Mouse (Mus musculus) left cerebral cortex, postnatal 25 days (tissue): ENCODE measurements at regions not wholly inside any gene's neighbourhood (a gene's known extent, or its start where the extent isn't known, plus 50 kb on each side); places are given as distances from the start of the nearest gene placed in this dataset.

Experiments used
- DNase-seq, 2 experiments: peaks; one replicate each; pipeline ENCODE4 v3.0.0; 2022; ENCODE audit warnings: low spot score in 2 of 2, mixed read lengths in 1 of 2
- intact Hi-C: fragments of 180-260 bp; cut with DNase I; formaldehyde crosslinking; loops from one replicate; pipeline ENCODE4 v1.15.1; 2025

DNA sequence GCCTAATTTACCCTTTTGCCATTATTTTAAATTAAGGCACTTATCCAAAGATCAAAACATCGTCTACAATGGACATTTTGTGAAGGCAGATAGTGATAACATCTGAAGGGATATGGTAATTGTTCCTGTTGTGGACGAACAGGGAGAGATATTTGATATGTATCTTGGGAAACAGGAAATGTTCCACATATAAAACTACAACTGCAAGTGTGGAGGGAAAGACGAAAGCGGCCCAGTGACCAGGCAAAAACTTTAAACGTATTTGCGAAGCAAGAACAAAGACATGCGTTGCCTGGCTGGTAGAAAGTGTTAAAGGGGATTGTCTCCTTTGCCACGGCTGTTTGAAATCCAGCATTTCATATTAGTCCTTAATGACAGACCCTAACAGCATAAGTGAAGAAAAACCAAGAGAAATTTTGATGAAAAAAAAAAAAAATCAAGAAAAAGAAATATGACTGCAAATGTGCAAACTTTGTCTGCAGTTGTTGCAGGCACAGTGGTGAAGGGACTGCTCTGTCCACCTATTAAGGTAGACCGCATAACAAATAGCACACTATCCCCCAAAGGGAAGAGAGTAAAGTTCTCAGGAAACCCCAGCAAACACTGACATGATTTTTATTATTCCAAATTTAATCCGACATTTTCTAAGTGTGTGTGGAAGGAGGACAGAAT, 431.2 kb upstream of the Ccnh start:
- DNase-seq: no peak
- intact Hi-C loops: loop anchor here (1.0 to 10.0 kb wide), 10 partner anchors 146 to 1853 kb away; partner anchors contain the start of gene Tmem161b

- peak; percentile 89 to 98 for DNase-seq
- intact Hi-C loops: loop anchor here (1.0 to 10.0 kb wide), 10 partner anchors 146 to 1854 kb away; partner anchors contain the start of gene Tmem161b
These were observed 430.7 kb upstream of the Ccnh start for GRCm38 (mm10) chr13:84758568-84758900.

DNA sequence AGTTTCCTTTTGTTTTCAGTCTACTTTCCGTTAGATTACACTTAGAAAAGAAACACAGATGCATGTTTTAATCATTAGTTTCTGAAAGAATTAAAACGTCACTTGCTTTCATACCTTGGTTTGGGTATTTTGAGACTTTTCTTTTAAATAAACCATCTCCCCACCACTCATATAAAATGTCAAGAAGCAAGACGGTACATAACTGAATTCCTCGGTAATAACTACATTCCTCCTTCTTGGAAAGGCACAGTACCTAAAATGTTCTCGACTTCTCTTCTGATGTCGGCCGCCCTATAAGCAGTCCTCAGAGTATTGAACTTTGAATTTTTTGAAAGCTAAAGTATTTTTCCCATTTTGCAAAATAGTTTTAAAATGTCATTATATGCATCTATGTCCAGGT, 430.1 kb upstream of the Ccnh start:
- intact Hi-C loops: loop anchor here (2.0 to 10.0 kb wide), 9 partner anchors 147 to 1854 kb away; partner anchors contain the start of gene Tmem161b

DNA sequence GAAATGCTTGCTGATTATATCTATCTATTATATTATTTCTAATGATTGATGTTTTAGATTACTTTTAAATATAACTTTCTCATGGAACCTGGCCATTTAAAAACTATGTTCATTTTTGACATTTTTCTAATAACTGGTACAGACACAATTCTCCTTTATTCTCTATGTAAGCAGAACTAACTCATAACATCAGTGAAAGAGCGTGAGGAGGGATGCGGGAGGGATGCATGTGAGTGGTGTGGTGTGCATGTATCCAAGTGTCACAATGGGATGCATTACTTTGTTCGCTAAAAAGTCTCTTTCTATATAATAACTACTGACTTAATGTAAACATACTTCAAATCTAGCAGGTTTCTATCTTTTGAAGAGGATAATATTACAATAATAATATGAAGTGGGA, 428.7 kb upstream of the Ccnh start:
- intact Hi-C loops: loop anchor here (10.0 kb wide), 1 partner anchor 404 kb away; no protein-coding TSS in a partner anchor
- no peak for DNase-seq

More for the DNA sequence above, 430.1 kb upstream of the Ccnh start:
- no peak for DNase-seq

DNA sequence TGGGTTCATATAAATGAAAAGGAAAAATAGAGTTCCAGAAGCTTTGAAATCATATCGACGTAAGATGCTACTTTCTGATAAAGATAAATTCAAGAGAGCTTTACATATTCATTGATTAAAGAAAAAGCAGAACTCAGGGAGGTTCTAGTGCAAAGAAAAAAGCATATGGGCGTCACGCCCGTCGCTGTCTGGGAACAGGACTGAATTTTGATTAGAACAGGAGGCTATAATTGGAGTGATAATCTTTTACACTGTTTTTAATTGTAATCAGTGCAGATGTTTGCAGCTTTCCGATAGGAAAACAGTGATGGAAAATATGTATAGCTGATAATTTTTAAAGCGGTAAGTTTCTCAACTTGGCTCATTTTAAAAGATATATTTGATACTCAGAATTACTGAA, 428.2 kb upstream of the Ccnh start:
- intact Hi-C loops: loop anchor here (10.0 kb wide), 1 partner anchor 404 kb away; no protein-coding TSS in a partner anchor
- DNase-seq: peak in 1 of 2 experiments; percentile 78

GRCm38 (mm10) chr13:84761821-84762220, 427.4 kb upstream of the Ccnh start:
- DNase-seq: no peak
- intact Hi-C loops: loop anchor here (10.0 kb wide), 1 partner anchor 403 kb away; no protein-coding TSS in a partner anchor

GRCm38 (mm10) chr13:84763916-84764315, 425.3 kb upstream of the Ccnh start:
- intact Hi-C loops: loop anchor here (10.0 kb wide), 1 partner anchor 401 kb away; no protein-coding TSS in a partner anchor
- DNase-seq: no peak

GRCm38 (mm10) chr13:84771956-84772355, 417.3 kb upstream of the Ccnh start:
- no peak for DNase-seq
- intact Hi-C loops: no loop called here

GRCm38 (mm10) chr13:84783017-84783937, 405.9 kb upstream of the Ccnh start:
- intact Hi-C loops: no loop called here

DNA sequence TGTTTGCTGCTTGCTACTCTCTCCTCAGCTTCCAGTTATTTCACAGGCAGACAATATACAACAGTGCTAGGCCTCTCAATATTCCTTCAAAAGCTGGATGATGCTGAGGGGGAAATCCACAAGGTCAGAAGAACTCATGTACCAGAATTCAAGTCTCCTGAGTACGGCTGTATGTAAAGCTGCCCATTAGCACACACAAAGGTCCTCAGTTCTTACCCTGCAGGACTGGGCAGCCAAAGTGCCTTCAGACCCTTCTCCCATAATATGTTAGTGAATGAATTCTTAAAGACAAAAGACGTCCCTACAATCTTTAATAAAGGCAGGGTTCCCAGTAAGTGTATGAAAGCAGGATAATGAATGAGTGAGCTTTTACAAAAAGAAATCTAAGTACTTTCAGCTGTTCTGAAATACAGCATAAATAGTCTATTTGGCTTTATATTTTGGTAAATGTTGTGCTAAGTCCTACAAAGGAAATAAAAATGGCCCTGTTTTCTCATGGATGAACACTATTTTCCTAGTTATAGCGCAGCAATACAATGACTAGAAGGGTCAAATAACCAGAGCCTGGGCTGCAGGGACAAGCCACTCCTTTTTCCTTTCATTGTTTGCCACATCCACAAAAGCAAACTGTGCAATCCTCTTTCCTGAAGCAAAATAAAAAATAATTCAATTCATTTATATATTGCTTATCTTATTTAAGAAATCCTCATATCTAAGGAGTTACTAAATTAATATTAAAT, 384.8 kb upstream of the Ccnh start:
- intact Hi-C loops: no loop called here
- no peak for DNase-seq

More at GRCm38 (mm10) chr13:84783017-84783937, 405.9 kb upstream of the Ccnh start:
- no peak for DNase-seq

DNA sequence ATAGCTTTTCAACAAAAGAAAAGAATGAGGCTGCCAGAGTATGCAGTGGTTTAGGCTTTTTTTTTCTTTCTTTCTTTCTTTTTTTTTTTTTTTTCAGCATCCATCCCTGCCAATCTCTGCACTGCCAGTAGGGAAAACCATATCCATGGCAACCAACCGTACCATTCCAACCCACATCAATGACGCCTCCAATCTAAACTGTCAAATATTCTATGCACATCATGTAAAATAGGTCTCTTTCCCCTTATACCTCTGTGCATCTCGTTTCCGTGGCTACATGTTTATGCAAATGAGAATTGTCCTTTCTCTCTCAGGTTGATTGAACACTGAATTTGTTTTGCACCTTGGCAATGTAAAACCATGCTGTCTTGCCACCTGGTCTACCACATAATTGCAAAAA, 384.0 kb upstream of the Ccnh start:
- intact Hi-C loops: no loop called here
- DNase-seq: peak; percentile 34 to 70

DNA sequence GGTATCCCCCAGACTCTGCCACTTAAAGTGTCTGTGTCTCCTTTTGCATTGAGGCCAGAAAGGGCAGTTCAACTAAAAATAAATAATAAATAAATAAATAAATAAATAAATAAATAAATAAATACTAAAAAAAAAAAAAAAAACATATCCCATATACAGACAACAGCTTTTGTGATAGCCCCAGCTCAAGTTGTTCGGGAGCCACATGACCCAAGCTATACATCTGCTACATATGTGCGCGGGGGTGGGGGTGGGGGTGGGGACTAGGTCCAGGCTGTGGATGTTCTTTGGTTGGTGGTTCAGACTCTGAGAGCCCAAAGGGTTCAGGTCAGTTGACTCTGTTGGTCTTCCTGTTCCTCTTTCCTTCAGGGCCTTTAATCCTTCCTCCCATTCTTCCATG, 379.6 kb upstream of the Ccnh start:
- no peak for DNase-seq
- intact Hi-C loops: no loop called here
